ENCODE assay signal across 8 mouse cellular contexts in genomic region chr19:43615074-43615445, GRCm38 (mm10). TPM values are rescaled to one million over a fixed set of nuclear protein-coding genes. Genes with fewer than 3 reads are reported as not detected.
DNase-seq lines count a peak whose midpoint lies in the region; ATAC-seq and TF ChIP-seq lines count a peak whose summit lies in the region.

No protein-coding gene starts in this region.

- no peaks in the 10 kb centered on the region for H3K36me3 ChIP-seq in E14TG2a.4 (ENCODE audit: insufficient read depth, low read length)
- H3K36me3 ChIP-seq in heart, embryonic 15.5 days = no peaks in the 10 kb centered on the region
- no peaks in the 10 kb centered on the region for H3K36me3 ChIP-seq in liver, embryonic 15.5 days (replicated peaks)

- H3K27me3 ChIP-seq in E14TG2a.4 (ENCODE audit: insufficient read depth, low read length) = peaks cover 97% of the 10 kb centered on the region
- peaks cover 99% of the 10 kb centered on the region for H3K27me3 ChIP-seq in heart, embryonic 15.5 days
- H3K27me3 ChIP-seq in liver, embryonic 15.5 days = peaks cover 100% of the 10 kb centered on the region

- TF ChIP-seq CTCF in E14TG2a.4 (conservative IDR thresholded peaks at IDR 0.05; ENCODE audit: low read length) = no peak

- H3K9me3 ChIP-seq in E14TG2a.4 (ENCODE audit: low read length) = no peaks in the 10 kb centered on the region
- H3K9me3 ChIP-seq in heart, embryonic 15.5 days (replicated peaks) = no peaks in the 10 kb centered on the region
- no peaks in the 10 kb centered on the region for H3K9me3 ChIP-seq in liver, embryonic 15.5 days (replicated peaks)

- under 1% methylated on average over 20 of the region's 20 CpGs for WGBS in heart, embryonic 15.5 days
- under 1% methylated on average over 20 of the region's 20 CpGs for whole genome bisulfite sequencing in liver, embryonic 15.5 days (ENCODE audit: insufficient replicate concordance)

- no peak overlapping the region for H3K27ac ChIP-seq in heart, embryonic 15.5 days
- no peak overlapping the region for H3K27ac ChIP-seq in liver, embryonic 15.5 days (replicated peaks)

- peak; percentile 61 for DNase-seq in R1 (ENCODE audit: low read depth, low spot score)
- DNase-seq in right cerebral cortex, postnatal 4 days = no peak
- DNase-seq in layer of hippocampus, adult 11-12 months (ENCODE audit: low spot score) = no peak
- no peak for DNase-seq in thymus, postnatal 0 days (ENCODE audit: low spot score)

- ATAC-seq in heart, embryonic 15.5 days (replicated peaks; ENCODE audit: insufficient number of reproducible peaks, insufficient read depth, low FRiP score, low read depth) = no peak
- no peak for ATAC-seq in liver, embryonic 15.5 days (ENCODE audit: insufficient read depth)
- no peak for ATAC-seq in erythroid progenitor cell, adult 5-6 weeks (replicated peaks; ENCODE audit: low FRiP score, poor library complexity, severe bottlenecking)

- H3K4me1 ChIP-seq in E14TG2a.4 (replicated peaks; ENCODE audit: low read depth, low read length) = peaks cover 72% of the 10 kb centered on the region
- peaks cover 42% of the 10 kb centered on the region for H3K4me1 ChIP-seq in heart, embryonic 15.5 days (replicated peaks)
- peaks cover 30% of the 10 kb centered on the region for H3K4me1 ChIP-seq in liver, embryonic 15.5 days (replicated peaks)

- peak overlapping the region; percentile 63 for H3K4me2 ChIP-seq in heart, embryonic 15.5 days
- H3K4me2 ChIP-seq in liver, embryonic 15.5 days = peak overlapping the region; percentile 39; the same call in 1 of the 2 replicates

- H3K9ac ChIP-seq in heart, embryonic 15.5 days = no peak overlapping the region
- H3K9ac ChIP-seq in liver, embryonic 15.5 days = no peak overlapping the region

- peak overlapping the region; percentile 72 for H3K4me3 ChIP-seq in E14TG2a.4 (replicated peaks; ENCODE audit: low read length)
- peak overlapping the region; percentile 34 for H3K4me3 ChIP-seq in heart, embryonic 15.5 days
- no peak overlapping the region for H3K4me3 ChIP-seq in liver, embryonic 15.5 days (replicated peaks)

RNA-seq across cellular contexts. Expression of gene Nkx2-3, which starts 2.9 kb away (rescaled TPM):
- 0.16 TPM in 1 of 2 replicates, not detected in the other for polyA plus RNA-seq in heart, embryonic 15.5 days (2015; fragmentation: Nextera tagmentation; extraction: Ambion mirVana)
- polyA plus RNA-seq in liver, embryonic 15.5 days (2015; fragmentation: Nextera tagmentation; extraction: Ambion mirVana) = 0.14 and 0.28 TPM in 2 replicates
- polyA plus RNA-seq in thymus, postnatal 0 days (2015; fragmentation: Nextera tagmentation; extraction: Ambion mirVana) = not detected in 2 replicates
- 1.3 TPM in 1 of 2 replicates, not detected in the other for total RNA-seq in erythroid progenitor cell, adult 5-6 weeks (2015; ENCODE audit: low replicate concordance)
- not detected in 2 replicates for total RNA-seq in erythroid progenitor cell, adult 5-6 weeks (2017; ENCODE audit: low replicate concordance)

RNA-seq across cellular contexts. Expression of gene Slc25a28, which starts 59.6 kb away (rescaled TPM):
- 10.3 and 12.3 TPM in 2 replicates for polyA plus RNA-seq in heart, embryonic 15.5 days (2015; fragmentation: Nextera tagmentation; extraction: Ambion mirVana)
- polyA plus RNA-seq in liver, embryonic 15.5 days (2015; fragmentation: Nextera tagmentation; extraction: Ambion mirVana) = 5.1 and 5.7 TPM in 2 replicates
- 17.1 and 19.3 TPM in 2 replicates for polyA plus RNA-seq in thymus, postnatal 0 days (2015; fragmentation: Nextera tagmentation; extraction: Ambion mirVana)
- total RNA-seq in erythroid progenitor cell, adult 5-6 weeks (2015; ENCODE audit: low replicate concordance) = 16.3 and 25.9 TPM in 2 replicates
- 8.5 and 17.5 TPM in 2 replicates for total RNA-seq in erythroid progenitor cell, adult 5-6 weeks (2017; ENCODE audit: low replicate concordance)
